Mouse (Mus musculus): ENCODE results near the gene Trip10.

GRCm38 (mm10) chr17:57271301-57271700, 22.0 kb downstream of the Trip10 start:
- no peak for TF ChIP-seq POLR2A (IDR thresholded peaks at IDR 0.05; ENCODE audit: extremely low read depth, insufficient read depth, low read length)
- no peak for TF ChIP-seq CTCF (IDR thresholded peaks at IDR 0.05; ENCODE audit: low read depth, low read length)

All from liver, adult 2 months (tissue).